Mouse (Mus musculus) forebrain, postnatal 0 days (tissue): ENCODE data around the gene Rbpj. TPM values are rescaled to one million over a fixed set of nuclear protein-coding genes. Genes with fewer than 3 reads are reported as not detected.

ENCODE experiments used
- ATAC-seq: fragments of 200-750 bp; cut with Nextera tagmentation; 2 replicates; pipeline ENCODE4 v1.8.0; 2017; ENCODE audit warnings: mild to moderate bottlenecking, moderate library complexity
- DNase-seq: peaks from one replicate; pipeline ENCODE4 v3.0.0-alpha.2; 2015
- H3K27ac ChIP-seq: fragments of 300-500 bp; sonication (generic); 2 replicates; pipeline ENCODE4 v1.5.1; 2014; ENCODE audit warnings: low read depth, mild to moderate bottlenecking, antibody characterized with exemption, low read length, moderate library complexity, mixed read lengths
- H3K27me3 ChIP-seq: fragments of 300-500 bp; sonication (generic); 2 replicates; pipeline ENCODE4 v1.6.1; 2014; ENCODE audit warnings: mild to moderate bottlenecking, low read length, mixed read lengths; ENCODE audit not compliant: insufficient read depth
- H3K36me3 ChIP-seq: fragments of 300-500 bp; sonication (generic); 2 replicates; pipeline ENCODE4 v1.6.1; 2014; ENCODE audit warnings: mild to moderate bottlenecking, moderate library complexity; ENCODE audit not compliant: insufficient read depth
- H3K4me1 ChIP-seq: fragments of 300-500 bp; sonication (generic); 2 replicates; pipeline ENCODE4 v1.6.1; 2014; ENCODE audit warnings: antibody characterized with exemption; ENCODE audit not compliant: insufficient read depth
- H3K4me2 ChIP-seq: fragments of 300-500 bp; sonication (generic); 2 replicates; pipeline ENCODE4 v1.6.1; 2014; ENCODE audit warnings: low read depth, mild to moderate bottlenecking, moderate library complexity
- H3K4me3 ChIP-seq: fragments of 300-500 bp; sonication (generic); 2 replicates; pipeline ENCODE4 v1.5.1; 2014; ENCODE audit warnings: low read depth, low read length, mixed read lengths
- H3K9ac ChIP-seq: fragments of 300-500 bp; sonication (generic); 2 replicates; pipeline ENCODE4 v1.6.1; 2014; ENCODE audit warnings: mild to moderate bottlenecking
- H3K9me3 ChIP-seq: fragments of 300-500 bp; sonication (generic); 2 replicates; pipeline ENCODE4 v1.6.1; 2016; ENCODE audit warnings: low read length
- CTCF ChIP-seq: sonication (generic); IDR thresholded peaks from 2 replicates; pipeline ENCODE4 v1.5.1; 2016; ENCODE audit warnings: antibody characterized with exemption, control low read depth, low read depth
- WGBS: fragments of 180-500 bp; shearing (Covaris S2); extraction: QIAGEN DNeasy Blood & Tissue Kit; methylation state at CpG from one replicate; pipeline ENCODE4 v1.1.7; 2014; 5-methylcytosine and 5-hydroxymethylcytosine counted together
- polyA plus RNA-seq: library from polyadenylated mRNA; unstranded; fragments of >200 nt; fragmentation: Nextera tagmentation; extraction: Ambion mirVana; gene quantifications from 2 replicates; pipeline ENCODE4 v1.2.1, GENCODE M21; 2015
- total RNA-seq: library from RNA; depleted of rRNA; stranded (reverse); fragments of >200 nt; gene quantifications from 2 replicates; pipeline ENCODE4 v1.2.3, GENCODE M21; 2014; rRNA removed

Gene Rbpj
- total and polyA plus RNA-seq, 2 experiments from 2014 or later = 19.4 to 25.4 TPM

- H3K27me3 ChIP-seq = no peaks in the 10 kb centered on the region
- H3K9me3 ChIP-seq = no peaks in the 10 kb centered on the region
- H3K27ac ChIP-seq = no peak overlapping the region
- ATAC-seq = no peak
- no peaks in the 10 kb centered on the region for H3K36me3 ChIP-seq
- WGBS = 79% methylated on average over 3 of the region's 3 CpGs
- H3K4me3 ChIP-seq = no peak overlapping the region
- no peak overlapping the region for H3K9ac ChIP-seq
- DNase-seq = no peak
- H3K4me2 ChIP-seq = no peak overlapping the region
- no peaks in the 10 kb centered on the region for H3K4me1 ChIP-seq
- TF ChIP-seq CTCF = no peak
Observed at GRCm38 (mm10) chr5:53696701-53697100, 230.7 kb downstream of the Rbpj start.

GRCm38 (mm10) chr5:53697794-53698193 is 231.8 kb downstream of the Rbpj start:
- 74% methylated on average over 9 of the region's 9 CpGs for WGBS
- H3K9ac ChIP-seq = no peak overlapping the region
- H3K4me3 ChIP-seq = no peak overlapping the region
- H3K27ac ChIP-seq = no peak overlapping the region
- no peaks in the 10 kb centered on the region for H3K9me3 ChIP-seq
- TF ChIP-seq CTCF = no peak
- no peak for ATAC-seq
- H3K4me1 ChIP-seq = no peaks in the 10 kb centered on the region
- DNase-seq = no peak
- no peak overlapping the region for H3K4me2 ChIP-seq
- no peaks in the 10 kb centered on the region for H3K36me3 ChIP-seq
- H3K27me3 ChIP-seq = no peaks in the 10 kb centered on the region

GRCm38 (mm10) chr5:53702686-53703085 is 236.7 kb downstream of the Rbpj start:
- H3K27me3 ChIP-seq = no peaks in the 10 kb centered on the region
- no peaks in the 10 kb centered on the region for H3K9me3 ChIP-seq
- H3K4me3 ChIP-seq = no peak overlapping the region
- peak; percentile 34 for DNase-seq
- no peak overlapping the region for H3K4me2 ChIP-seq
- H3K9ac ChIP-seq = no peak overlapping the region
- ATAC-seq = no peak
- TF ChIP-seq CTCF = no peak
- no peak overlapping the region for H3K27ac ChIP-seq
- H3K36me3 ChIP-seq = no peaks in the 10 kb centered on the region
- H3K4me1 ChIP-seq = no peaks in the 10 kb centered on the region
- 79% methylated on average over 14 of the region's 14 CpGs for WGBS

Other genes starting within 250 kb of the Rbpj start
- gene Smim20, start 199.1 kb upstream of the Rbpj start, total RNA-seq = 45.0 and 53.1 TPM in 2 replicates
- 75.2 and 82.4 TPM in 2 replicates for gene Smim20, start 199.1 kb upstream of the Rbpj start, polyA plus RNA-seq
- gene Cckar, start 241.6 kb downstream of the Rbpj start, total RNA-seq = 0.31 and 1.3 TPM in 2 replicates
- 0.23 and 0.74 TPM in 2 replicates for gene Cckar, start 241.6 kb downstream of the Rbpj start, polyA plus RNA-seq